Mouse (Mus musculus): Measurements from ENCODE around the gene D8Ertd738e. TPM values are rescaled to one million over a fixed set of nuclear protein-coding genes. Genes with fewer than 3 reads are reported as not detected.

D8Ertd738e gene
- polyA plus RNA-seq, 1 experiment from 2014 or later: 266 TPM

- peak within 1 kb of the TSS; percentile 82 for H3K4me2 ChIP-seq (replicated peaks)
- under 1% methylated on average over 44 of the region's 44 CpGs for WGBS
- peaks cover 19% of the 10 kb centered on the region for H3K36me3 ChIP-seq
- H3K27ac ChIP-seq: peak within 1 kb of the TSS; percentile 72
- H3K4me3 ChIP-seq: peak within 1 kb of the TSS; percentile 81
- H3K9ac ChIP-seq: peak within 1 kb of the TSS; percentile 78
- H3K4me1 ChIP-seq: peaks cover 9% of the 10 kb centered on the region
- no peaks in the 10 kb centered on the region for H3K27me3 ChIP-seq
- no peaks in the 10 kb centered on the region for H3K9me3 ChIP-seq (replicated peaks)
- peak; percentile 99 for ATAC-seq (ENCODE audit: low FRiP score)
Measured at GRCm38 (mm10) chr8:84269950-84270773, 20.6 kb upstream of the D8Ertd738e start, which contains the start of gene Ccdc130. Ccdc130 (minus strand) TSS chr8:84270380.

- no peak overlapping the region for H3K9ac ChIP-seq
- no peaks in the 10 kb centered on the region for H3K27me3 ChIP-seq
- H3K9me3 ChIP-seq (replicated peaks): no peaks in the 10 kb centered on the region
- peaks cover 80% of the 10 kb centered on the region for H3K36me3 ChIP-seq
- no peak for ATAC-seq (ENCODE audit: low FRiP score)
- WGBS: 94% methylated on average over 4 of the region's 4 CpGs
- no peak overlapping the region for H3K4me2 ChIP-seq (replicated peaks)
- peaks cover 13% of the 10 kb centered on the region for H3K4me1 ChIP-seq
- no peak overlapping the region for H3K27ac ChIP-seq
- H3K4me3 ChIP-seq: no peak overlapping the region
Measured at GRCm38 (mm10) chr8:84261098-84261497, 11.6 kb upstream of the D8Ertd738e start.

- Histone ChIP-seq H3K9me3 (replicated peaks) (no peaks in the 10 kb centered on the region), H3K4me1 (peaks cover 20% of the 10 kb centered on the region), H3K4me3 (peak within 1 kb of the TSS; percentile 83), H3K9ac (peak within 1 kb of the TSS; percentile 90), H3K27me3 (no peaks in the 10 kb centered on the region), H3K4me2 (replicated peaks) (peak within 1 kb of the TSS; percentile 96), H3K36me3 (peaks cover 71% of the 10 kb centered on the region), H3K27ac (peak within 1 kb of the TSS; percentile 92)
- WGBS: under 1% methylated on average over 64 of the region's 64 CpGs
- peak; percentile 87 for ATAC-seq (ENCODE audit: low FRiP score)
Measured at GRCm38 (mm10) chr8:84256822-84257610, 7.5 kb upstream of the D8Ertd738e start, which contains the start of gene Mri1. Mri1 (minus strand) TSS chr8:84257326.

- no peaks in the 10 kb centered on the region for H3K27me3 ChIP-seq
- H3K4me3 ChIP-seq: peak overlapping the region; percentile 83
- peak overlapping the region; percentile 92 for H3K27ac ChIP-seq
- 12% methylated on average over 6 of the region's 6 CpGs for WGBS
- H3K9me3 ChIP-seq (replicated peaks): no peaks in the 10 kb centered on the region
- H3K4me2 ChIP-seq (replicated peaks): peak overlapping the region; percentile 96
- H3K9ac ChIP-seq: peak overlapping the region; percentile 90
- peaks cover 20% of the 10 kb centered on the region for H3K4me1 ChIP-seq
- peak; percentile 33; the same call in 1 of the 2 replicates for ATAC-seq (ENCODE audit: low FRiP score)
- peaks cover 71% of the 10 kb centered on the region for H3K36me3 ChIP-seq
Measured at GRCm38 (mm10) chr8:84256458-84256821, 6.9 kb upstream of the D8Ertd738e start.

GRCm38 (mm10) chr8:84255858-84256257 lies 6.3 kb upstream of the D8Ertd738e start:
- Histone ChIP-seq H3K9ac (peak overlapping the region; percentile 90), H3K4me2 (replicated peaks) (peak overlapping the region; percentile 96), H3K27me3 (no peaks in the 10 kb centered on the region), H3K9me3 (replicated peaks) (no peaks in the 10 kb centered on the region), H3K36me3 (peaks cover 71% of the 10 kb centered on the region), H3K27ac (peak overlapping the region; percentile 92; the same call in 1 of the 2 replicates), H3K4me1 (peaks cover 20% of the 10 kb centered on the region), H3K4me3 (peak overlapping the region; percentile 83)
- WGBS: 90% methylated on average over 3 of the region's 3 CpGs
- ATAC-seq (ENCODE audit: low FRiP score): no peak

- peaks cover 29% of the 10 kb centered on the region for H3K36me3 ChIP-seq
- no peak overlapping the region for H3K9ac ChIP-seq
- peaks cover 7% of the 10 kb centered on the region for H3K4me1 ChIP-seq
- no peak overlapping the region for H3K4me2 ChIP-seq (replicated peaks)
- WGBS: 83% methylated on average over 2 of the region's 2 CpGs
- no peaks in the 10 kb centered on the region for H3K27me3 ChIP-seq
- no peak for ATAC-seq (ENCODE audit: low FRiP score)
- no peak overlapping the region for H3K27ac ChIP-seq
- H3K4me3 ChIP-seq: no peak overlapping the region
- H3K9me3 ChIP-seq (replicated peaks): no peaks in the 10 kb centered on the region
Measured at GRCm38 (mm10) chr8:84241821-84242220, 7.7 kb downstream of the D8Ertd738e start.

- Histone ChIP-seq H3K4me3 (no peak overlapping the region), H3K27me3 (no peaks in the 10 kb centered on the region), H3K9ac (no peak overlapping the region), H3K27ac (no peak overlapping the region), H3K4me1 (peaks cover 8% of the 10 kb centered on the region), H3K4me2 (replicated peaks) (no peak overlapping the region), H3K9me3 (replicated peaks) (no peaks in the 10 kb centered on the region), H3K36me3 (peaks cover 22% of the 10 kb centered on the region)
- no peak for ATAC-seq (ENCODE audit: low FRiP score)
- WGBS: 71% methylated on average over 6 of the region's 6 CpGs
Measured at GRCm38 (mm10) chr8:84241167-84241566, 8.4 kb downstream of the D8Ertd738e start.

- H3K9me3 ChIP-seq (replicated peaks): no peaks in the 10 kb centered on the region
- 18% methylated on average over 19 of the region's 19 CpGs for WGBS
- H3K4me2 ChIP-seq (replicated peaks): peak overlapping the region; percentile 71
- peak overlapping the region; percentile 68 for H3K9ac ChIP-seq
- no peaks in the 10 kb centered on the region for H3K27me3 ChIP-seq
- peaks cover 18% of the 10 kb centered on the region for H3K36me3 ChIP-seq
- H3K27ac ChIP-seq: peak overlapping the region; percentile 88
- peak; percentile 7; the same call in 1 of the 2 replicates for ATAC-seq (ENCODE audit: low FRiP score)
- peaks cover 28% of the 10 kb centered on the region for H3K4me1 ChIP-seq
- peak overlapping the region; percentile 49 for H3K4me3 ChIP-seq
Measured at GRCm38 (mm10) chr8:84237542-84238229, 11.8 kb downstream of the D8Ertd738e start.

- no peaks in the 10 kb centered on the region for H3K27me3 ChIP-seq
- no peaks in the 10 kb centered on the region for H3K9me3 ChIP-seq (replicated peaks)
- under 1% methylated on average over 35 of the region's 35 CpGs for WGBS
- H3K36me3 ChIP-seq: peaks cover 25% of the 10 kb centered on the region
- peaks cover 28% of the 10 kb centered on the region for H3K4me1 ChIP-seq
- H3K9ac ChIP-seq: peak within 1 kb of the TSS; percentile 99
- peak within 1 kb of the TSS; percentile 92 for H3K4me2 ChIP-seq (replicated peaks)
- peak within 1 kb of the TSS; percentile 88 for H3K27ac ChIP-seq
- peak within 1 kb of the TSS; percentile 94 for H3K4me3 ChIP-seq
- peak; percentile 98 for ATAC-seq (ENCODE audit: low FRiP score)
Measured at GRCm38 (mm10) chr8:84236998-84237473, 12.5 kb downstream of the D8Ertd738e start, which contains the start of gene Zswim4. Zswim4 (minus strand) TSS chr8:84237055.

- under 1% methylated on average over 25 of the region's 30 CpGs for WGBS
- Histone ChIP-seq H3K4me1 (peaks cover 28% of the 10 kb centered on the region), H3K27me3 (no peaks in the 10 kb centered on the region), H3K36me3 (peaks cover 30% of the 10 kb centered on the region), H3K9ac (peak overlapping the region; percentile 99), H3K27ac (peak overlapping the region; percentile 75), H3K4me2 (replicated peaks) (peak overlapping the region; percentile 92), H3K4me3 (peak overlapping the region; percentile 94), H3K9me3 (replicated peaks) (no peaks in the 10 kb centered on the region)
- ATAC-seq (ENCODE audit: low FRiP score): peak; percentile 55
Measured at GRCm38 (mm10) chr8:84236410-84236997, 13.0 kb downstream of the D8Ertd738e start.

GRCm38 (mm10) chr8:84235746-84236409 lies 13.6 kb downstream of the D8Ertd738e start:
- H3K4me3 ChIP-seq: peak overlapping the region; percentile 94
- no peak overlapping the region for H3K27ac ChIP-seq
- no peak for ATAC-seq (ENCODE audit: low FRiP score)

More at GRCm38 (mm10) chr8:84235746-84236409, 13.6 kb downstream of the D8Ertd738e start:
- H3K9ac ChIP-seq: peak overlapping the region; percentile 99
- H3K4me2 ChIP-seq (replicated peaks): peak overlapping the region; percentile 92
- peaks cover 35% of the 10 kb centered on the region for H3K36me3 ChIP-seq
- H3K4me1 ChIP-seq: peaks cover 28% of the 10 kb centered on the region
- H3K9me3 ChIP-seq (replicated peaks): no peaks in the 10 kb centered on the region
- WGBS: 35% methylated on average over 10 of the region's 10 CpGs
- no peaks in the 10 kb centered on the region for H3K27me3 ChIP-seq
